Mouse (Mus musculus) E14TG2a.4 (cell line): ENCODE measurements around the gene Tmem192.

Experiments
- CTCF ChIP-seq: conservative IDR thresholded peaks from 2 replicates; pipeline ENCODE4 v1.5.1; 2014; ENCODE audit warnings: low read length
- NANOG ChIP-seq: IDR thresholded peaks from 2 replicates; pipeline ENCODE4 v1.6.1; 2014; ENCODE audit warnings: borderline replicate concordance, low read length, mixed read lengths
- POU5F1 ChIP-seq: IDR thresholded peaks from 2 replicates; pipeline ENCODE4 v1.6.1; 2014; ENCODE audit warnings: low read length, borderline replicate concordance

DNA sequence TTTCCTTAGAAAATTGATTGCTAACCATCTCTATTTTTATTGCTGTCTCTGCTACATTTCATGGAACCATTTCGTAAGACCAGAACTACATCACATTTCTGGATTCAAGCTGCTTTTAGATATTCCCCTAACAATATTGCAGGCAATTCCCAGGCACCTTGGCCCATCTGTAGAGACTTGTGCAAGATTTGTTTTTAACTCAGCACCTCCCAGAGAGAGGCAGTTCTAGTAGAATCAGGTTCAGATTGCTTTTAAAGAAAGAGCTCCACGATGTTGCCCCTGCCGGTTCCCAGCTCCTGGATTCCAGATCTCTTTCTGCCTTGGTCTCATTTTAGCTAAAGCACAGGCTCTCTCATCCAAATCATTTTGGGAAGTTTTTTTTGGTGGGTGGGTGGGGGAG lies 23.7 kb upstream of the Tmem192 start:
- no peak for TF ChIP-seq CTCF
- TF ChIP-seq NANOG: no peak
- no peak for TF ChIP-seq POU5F1
